Mouse (Mus musculus) megakaryocyte, embryonic 14.5 days (primary cell): ENCODE data around the gene Hexim1. TPM values are rescaled to one million over a fixed set of nuclear protein-coding genes. Genes with fewer than 3 reads are reported as not detected.
A peak's percentile ranks its signal among the peaks of the same experiment; 100 is the strongest.

ENCODE experiments used
- H3K27me3 ChIP-seq: replicated peaks from 2 replicates; pipeline ENCODE3; 2012; ENCODE audit warnings: inconsistent platforms
- H3K36me3 ChIP-seq: replicated peaks from 2 replicates; pipeline ENCODE3; 2012; ENCODE audit warnings: low read length, inconsistent platforms, mixed read lengths
- H3K4me1 ChIP-seq: 2 replicates; pipeline ENCODE4 v1.6.1; 2012; ENCODE audit warnings: inconsistent platforms
- H3K4me3 ChIP-seq: replicated peaks from 2 replicates; pipeline ENCODE3; 2012; ENCODE audit warnings: moderate library complexity, mild to moderate bottlenecking, inconsistent platforms
- H3K9me3 ChIP-seq: 2 replicates; pipeline ENCODE4 v1.6.1; 2012; ENCODE audit warnings: inconsistent platforms
- FLI1 ChIP-seq: IDR thresholded peaks from 2 replicates; pipeline ENCODE4 v1.6.1; 2012; ENCODE audit warnings: low read length, inconsistent platforms, mixed read lengths
- GATA1 ChIP-seq: IDR thresholded peaks from 3 replicates; pipeline ENCODE4 v1.6.1; 2012; ENCODE audit warnings: mixed read lengths, low read length, inconsistent platforms, borderline replicate concordance
- polyA plus RNA-seq: library from polyadenylated mRNA; stranded (reverse); fragments of >175 nt; gene quantifications from 2 replicates; pipeline ENCODE4 v1.2.3, GENCODE M21; 2012; ENCODE audit warnings: low replicate concordance; ENCODE audit not compliant: insufficient read depth

Hexim1 gene
- polyA plus RNA-seq, 1 experiment = 98.1 TPM

DNA sequence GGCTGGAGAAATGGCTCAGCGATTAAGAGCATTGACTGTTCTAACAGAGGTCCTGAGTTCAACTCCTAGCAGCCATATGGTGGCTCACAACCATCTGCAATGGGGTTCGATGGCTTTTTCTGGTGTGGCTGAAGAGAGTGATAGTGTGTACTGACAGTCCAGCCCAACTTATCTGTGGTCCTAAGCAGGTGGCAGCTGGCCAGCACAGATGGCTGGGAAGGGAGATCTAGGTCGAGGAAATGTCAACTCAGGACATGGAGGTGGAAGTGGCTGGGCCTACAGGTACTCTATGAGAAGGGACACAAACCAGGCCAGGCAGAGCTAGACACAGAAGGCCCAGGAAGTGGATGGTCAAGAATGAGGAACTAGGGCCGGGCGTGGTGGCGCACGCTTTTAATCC, 40.0 kb upstream of the Hexim1 start:
- Histone ChIP-seq H3K4me3 (no peak overlapping the region), H3K27me3 (peaks cover 56% of the 10 kb centered on the region), H3K9me3 (no peaks in the 10 kb centered on the region), H3K36me3 (peaks cover 7% of the 10 kb centered on the region), H3K4me1 (peaks cover 19% of the 10 kb centered on the region)
- TF ChIP-seq FLI1 (no peak), GATA1 (no peak)

DNA sequence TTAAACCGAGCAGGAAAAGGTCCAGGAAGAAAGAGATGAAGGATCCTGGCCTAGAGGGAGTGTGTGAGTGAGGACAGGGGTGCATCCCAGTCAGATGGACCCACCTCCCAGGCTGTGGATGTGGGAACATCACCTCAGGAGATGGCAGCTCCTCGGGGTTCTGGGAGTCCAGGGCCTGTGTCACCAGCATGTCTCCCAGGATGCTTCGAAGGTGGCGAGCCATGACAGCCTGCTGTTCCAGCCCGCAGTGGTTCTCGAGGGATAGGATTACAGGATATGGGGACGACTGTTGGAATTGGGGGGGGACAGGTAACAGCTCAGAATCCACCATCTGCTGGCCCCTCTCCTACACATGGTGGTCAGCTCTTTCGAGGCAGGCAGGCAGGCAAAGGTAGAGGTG, 39.5 kb upstream of the Hexim1 start:
- Histone ChIP-seq H3K27me3 (peaks cover 62% of the 10 kb centered on the region), H3K4me1 (peaks cover 21% of the 10 kb centered on the region), H3K4me3 (no peak overlapping the region), H3K36me3 (peaks cover 2% of the 10 kb centered on the region), H3K9me3 (no peaks in the 10 kb centered on the region)
- TF ChIP-seq FLI1 = no peak
- no peak for TF ChIP-seq GATA1

DNA sequence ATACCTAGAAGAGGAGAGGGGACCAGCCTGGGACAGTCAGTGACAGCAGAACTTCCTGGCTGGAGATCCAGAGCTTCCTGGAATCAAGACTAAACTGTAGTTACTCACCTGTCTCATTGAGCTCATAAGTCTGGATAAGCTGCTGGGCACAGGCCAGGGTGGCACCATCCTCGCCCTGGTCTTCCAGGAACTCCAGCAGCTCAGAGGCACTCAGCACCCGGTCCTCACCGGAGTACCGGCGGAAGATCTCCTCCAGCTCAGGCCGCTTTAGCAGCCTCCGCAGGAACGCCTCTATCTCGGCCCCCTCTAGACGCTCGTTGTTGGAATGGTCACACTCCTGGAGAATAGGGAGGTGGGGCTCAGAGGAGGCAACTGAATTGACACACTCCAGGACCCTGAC, 37.9 kb upstream of the Hexim1 start:
- peaks cover 76% of the 10 kb centered on the region for H3K27me3 ChIP-seq
- no peaks in the 10 kb centered on the region for H3K36me3 ChIP-seq
- peaks cover 21% of the 10 kb centered on the region for H3K4me1 ChIP-seq
- TF ChIP-seq FLI1 = no peak
- no peak for TF ChIP-seq GATA1
- no peak overlapping the region for H3K4me3 ChIP-seq
- H3K9me3 ChIP-seq = no peaks in the 10 kb centered on the region

DNA sequence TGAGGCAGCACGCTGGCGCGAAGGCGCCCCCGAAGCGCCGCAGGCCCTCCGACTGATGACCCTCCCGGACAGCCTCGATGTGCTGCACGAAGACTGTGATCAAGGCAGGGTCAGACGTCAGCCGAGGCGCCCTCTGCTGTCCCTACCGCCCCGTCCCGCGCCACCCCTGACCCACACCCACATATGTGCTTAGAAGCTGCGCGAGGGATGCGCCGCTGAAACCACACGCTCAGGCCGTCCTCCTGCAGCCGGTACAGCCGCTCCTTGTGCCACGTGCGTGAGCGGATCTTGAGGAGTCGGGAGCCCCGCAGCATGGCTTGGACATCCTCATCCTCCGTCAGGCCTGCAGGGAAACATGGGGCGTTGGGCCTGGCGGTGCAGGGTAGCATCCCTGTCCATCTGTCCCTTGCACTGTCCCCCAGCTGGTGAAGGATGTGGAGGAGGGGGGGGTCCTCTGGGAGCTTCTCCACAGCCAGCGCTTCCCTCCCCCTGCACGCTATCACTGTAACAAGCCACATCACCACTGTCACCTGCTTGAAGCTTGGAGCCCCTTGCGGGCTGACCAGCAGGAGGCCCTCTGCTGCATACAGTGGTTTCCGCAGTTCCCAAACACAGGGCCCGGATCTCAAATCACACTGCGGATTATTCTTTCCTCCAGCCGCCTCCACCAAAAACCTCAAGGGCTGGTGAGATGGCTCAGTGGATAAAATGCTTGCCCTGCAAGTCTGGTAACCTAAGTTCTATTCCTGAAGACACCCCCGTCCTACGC, 35.5 kb upstream of the Hexim1 start:
- no peaks in the 10 kb centered on the region for H3K9me3 ChIP-seq
- H3K36me3 ChIP-seq = no peaks in the 10 kb centered on the region
- H3K4me1 ChIP-seq = peaks cover 16% of the 10 kb centered on the region
- peaks cover 64% of the 10 kb centered on the region for H3K27me3 ChIP-seq
- TF ChIP-seq FLI1 (no peak), GATA1 (no peak)
- peak overlapping the region; percentile 88 for H3K4me3 ChIP-seq

DNA sequence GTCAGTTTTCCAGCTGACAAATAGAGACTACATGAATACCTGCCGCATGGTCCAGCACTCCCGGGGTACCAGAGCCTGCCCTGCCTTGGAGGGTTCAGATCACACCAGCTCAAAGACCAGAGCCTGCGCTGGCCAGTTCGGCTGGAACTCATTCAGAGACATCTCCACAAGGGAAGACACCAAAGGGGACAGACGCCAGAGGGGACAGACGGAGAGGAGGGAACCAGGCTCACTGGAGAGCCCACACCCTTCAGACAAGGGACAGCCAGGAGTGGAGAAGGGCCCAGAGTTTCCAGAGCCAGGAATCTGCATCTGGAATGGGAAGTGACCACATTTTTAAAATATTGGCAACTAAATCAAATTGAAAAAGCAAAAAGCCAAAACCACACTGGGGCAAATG, 34.4 kb upstream of the Hexim1 start:
- TF ChIP-seq GATA1 = no peak
- no peak for TF ChIP-seq FLI1
- Histone ChIP-seq H3K4me3 (no peak overlapping the region), H3K36me3 (no peaks in the 10 kb centered on the region), H3K4me1 (peaks cover 16% of the 10 kb centered on the region), H3K9me3 (no peaks in the 10 kb centered on the region), H3K27me3 (peaks cover 62% of the 10 kb centered on the region)

DNA sequence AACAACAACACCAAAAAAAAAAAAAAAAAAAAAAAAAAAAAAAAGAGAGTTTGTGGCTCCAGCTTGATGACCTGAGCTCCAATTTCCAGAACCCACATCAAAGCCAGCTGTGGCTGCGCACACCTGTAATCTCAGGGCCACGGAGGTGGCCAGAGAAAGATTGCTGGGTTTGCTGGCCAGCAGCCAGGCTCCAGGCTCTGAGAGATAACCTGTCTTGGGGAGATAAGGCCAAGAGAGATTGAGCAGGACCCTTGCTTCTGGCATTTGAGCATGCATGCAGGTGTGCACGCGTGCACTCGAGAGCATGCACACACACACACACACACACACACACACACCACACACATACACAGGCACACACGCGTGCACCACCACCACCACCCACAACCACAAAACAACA, 22.7 kb upstream of the Hexim1 start:
- H3K27me3 ChIP-seq = peaks cover 46% of the 10 kb centered on the region
- no peaks in the 10 kb centered on the region for H3K36me3 ChIP-seq
- peaks cover 16% of the 10 kb centered on the region for H3K4me1 ChIP-seq
- TF ChIP-seq FLI1 = no peak
- TF ChIP-seq GATA1 = no peak
- no peak overlapping the region for H3K4me3 ChIP-seq
- H3K9me3 ChIP-seq = no peaks in the 10 kb centered on the region

DNA sequence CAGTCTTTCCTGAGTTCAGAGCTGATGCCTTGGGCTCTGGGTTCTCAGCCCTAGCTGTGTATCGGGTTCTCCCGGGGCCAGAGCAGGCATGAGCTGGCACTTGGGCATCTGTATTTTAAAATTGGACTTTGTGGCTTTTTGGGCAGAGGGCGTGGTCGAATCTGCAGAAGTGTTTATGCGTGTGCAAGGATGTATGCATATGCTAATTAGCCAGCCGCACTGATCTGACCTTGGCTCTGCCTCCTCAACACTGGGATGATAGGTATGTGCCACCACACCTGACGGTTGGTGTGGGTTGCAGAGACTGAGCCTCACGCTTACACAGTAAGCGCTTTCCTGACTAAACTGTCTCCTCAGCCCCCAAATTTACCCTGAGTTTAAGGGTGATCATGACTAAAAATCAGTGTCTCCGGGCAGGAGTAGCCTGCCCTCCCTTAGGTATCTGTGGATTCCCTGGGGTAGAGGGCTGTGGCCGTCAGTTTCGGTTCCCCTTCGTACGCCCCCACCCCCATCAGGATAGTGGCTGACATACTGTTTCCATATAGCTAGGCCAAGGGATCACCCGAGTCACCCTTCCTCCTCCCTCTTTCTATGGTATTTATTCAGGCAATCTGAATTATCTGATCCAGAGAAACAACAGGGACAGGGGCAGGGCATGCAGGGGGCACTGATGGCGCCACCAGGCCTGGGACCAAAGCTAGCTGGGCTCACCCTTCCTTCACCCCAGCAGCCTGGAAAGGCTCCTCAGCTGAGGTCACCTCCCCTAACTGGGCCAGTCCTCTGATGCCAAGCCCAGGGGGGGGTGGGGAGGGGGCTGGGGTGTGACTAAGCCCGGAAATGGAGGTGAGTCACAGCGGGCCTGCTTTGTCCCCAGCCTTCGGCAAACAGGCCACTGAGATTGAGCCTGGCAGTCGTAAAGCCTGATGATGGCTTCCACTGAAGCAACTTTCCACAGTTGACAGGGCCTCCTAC, 21.9 kb upstream of the Hexim1 start:
- Histone ChIP-seq H3K4me3 (no peak overlapping the region), H3K27me3 (peaks cover 54% of the 10 kb centered on the region), H3K4me1 (peaks cover 16% of the 10 kb centered on the region), H3K36me3 (no peaks in the 10 kb centered on the region), H3K9me3 (no peaks in the 10 kb centered on the region)
- TF ChIP-seq GATA1 (no peak), FLI1 (no peak)

DNA sequence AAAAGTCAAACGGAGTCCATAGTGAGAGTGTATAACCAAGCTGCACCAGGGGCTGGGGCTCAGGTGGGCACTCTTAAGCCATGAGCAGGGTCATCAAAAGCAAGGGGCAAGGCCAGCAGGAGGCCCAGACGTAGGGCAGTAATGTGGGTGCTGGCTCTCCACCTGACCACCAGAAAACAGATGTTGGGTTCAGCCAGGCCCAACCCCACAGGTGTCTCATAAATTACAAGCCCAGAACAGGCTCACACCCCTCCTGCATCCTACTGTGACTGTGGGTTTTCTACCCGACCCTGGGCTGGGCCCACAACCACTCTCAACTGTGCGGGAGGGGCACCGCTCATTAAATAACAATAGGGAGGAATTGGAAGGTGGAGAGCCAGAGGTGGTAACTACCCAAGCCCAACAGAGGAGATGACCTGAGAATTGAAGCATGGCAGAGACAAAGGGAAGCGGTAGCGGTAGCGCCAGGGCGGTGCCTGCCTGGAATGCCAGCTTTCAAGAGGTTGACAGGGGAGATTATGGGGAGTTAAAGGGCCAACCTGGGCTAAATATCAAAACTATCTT, 20.8 kb upstream of the Hexim1 start:
- TF ChIP-seq FLI1 (no peak), GATA1 (no peak)
- Histone ChIP-seq H3K36me3 (no peaks in the 10 kb centered on the region), H3K4me3 (no peak overlapping the region), H3K4me1 (peaks cover 16% of the 10 kb centered on the region), H3K9me3 (no peaks in the 10 kb centered on the region), H3K27me3 (peaks cover 65% of the 10 kb centered on the region)

DNA sequence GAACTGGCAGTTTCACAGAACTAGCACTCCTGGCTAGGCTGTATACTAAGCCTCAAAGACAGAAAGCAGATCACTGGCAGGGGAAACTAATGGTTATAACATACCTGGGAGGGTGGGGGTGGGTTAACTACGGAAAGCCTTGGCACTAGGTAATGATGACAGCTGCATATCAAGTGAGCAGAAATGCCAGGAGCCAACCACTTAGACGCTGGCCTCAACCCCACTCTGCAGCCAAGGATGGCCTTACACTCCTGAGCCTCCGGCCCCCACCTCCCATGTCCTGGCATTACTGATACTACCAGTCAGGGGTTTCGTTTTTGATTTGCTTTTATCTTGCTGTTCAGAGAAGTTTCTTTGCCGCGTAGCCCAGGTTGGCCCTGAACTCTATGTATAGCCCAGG, 20.2 kb upstream of the Hexim1 start:
- no peak for TF ChIP-seq FLI1
- TF ChIP-seq GATA1 = no peak
- H3K4me1 ChIP-seq = peaks cover 16% of the 10 kb centered on the region

More for the DNA sequence above, 20.2 kb upstream of the Hexim1 start:
- peaks cover 71% of the 10 kb centered on the region for H3K27me3 ChIP-seq
- no peaks in the 10 kb centered on the region for H3K9me3 ChIP-seq
- no peak overlapping the region for H3K4me3 ChIP-seq
- no peaks in the 10 kb centered on the region for H3K36me3 ChIP-seq
